Mouse (Mus musculus) gonadal fat pad, adult 2 months (tissue): ENCODE results near the gene Hoxc4. TPM values are rescaled to one million over a fixed set of nuclear protein-coding genes. Genes with fewer than 3 reads are reported as not detected.

Experiments
- DNase-seq: peaks from one replicate; pipeline ENCODE4 v3.0.0-alpha.2; 2012; ENCODE audit warnings: low read depth
- polyA plus RNA-seq: library from polyadenylated mRNA; depleted of rRNA; stranded (reverse); fragments of >200 nt; gene quantifications from 2 replicates; pipeline ENCODE4 v1.2.3, GENCODE M21; 2012; rRNA removed

Hoxc4 gene
- 4.9 and 6.5 TPM in 2 replicates for polyA plus RNA-seq

GRCm38 (mm10) chr15:103018636-103019035 is at the start of gene Hoxc4:
Hoxc4 (plus strand) TSS chr15:103018934.
- no peak for DNase-seq

- DNase-seq, result no peak
Observed at GRCm38 (mm10) chr15:102969296-102969695, 49.4 kb upstream of the Hoxc4 start.

GRCm38 (mm10) chr15:102970740-102971139 is 48.0 kb upstream of the Hoxc4 start:
- DNase-seq, result no peak

- DNase-seq, result no peak
Observed at GRCm38 (mm10) chr15:102972254-102972653, 46.5 kb upstream of the Hoxc4 start.

GRCm38 (mm10) chr15:102972753-102973152 is 46.0 kb upstream of the Hoxc4 start:
- DNase-seq, result no peak

GRCm38 (mm10) chr15:102975034-102975433 is 43.7 kb upstream of the Hoxc4 start:
- no peak for DNase-seq

GRCm38 (mm10) chr15:102975688-102976111 is 43.0 kb upstream of the Hoxc4 start:
- no peak for DNase-seq

GRCm38 (mm10) chr15:102976171-102976570 is 42.6 kb upstream of the Hoxc4 start, which contains the start of gene Hoxc9:
Hoxc9 (plus strand) TSS chr15:102976439.
- DNase-seq, result no peak

GRCm38 (mm10) chr15:102976631-102977422 is 41.9 kb upstream of the Hoxc4 start:
- no peak for DNase-seq

- no peak for DNase-seq
Observed at GRCm38 (mm10) chr15:102977423-102977974, 41.2 kb upstream of the Hoxc4 start.

GRCm38 (mm10) chr15:102978615-102979515 is 39.9 kb upstream of the Hoxc4 start:
- no peak for DNase-seq

- DNase-seq, result no peak
Observed at GRCm38 (mm10) chr15:102979936-102980335, 38.8 kb upstream of the Hoxc4 start.

GRCm38 (mm10) chr15:102980352-102980751 is 38.4 kb upstream of the Hoxc4 start:
- DNase-seq, result no peak

GRCm38 (mm10) chr15:102980912-102981311 is 37.8 kb upstream of the Hoxc4 start:
- no peak for DNase-seq

- DNase-seq, result no peak
Observed at GRCm38 (mm10) chr15:102981379-102982288, 37.1 kb upstream of the Hoxc4 start.

- DNase-seq, result no peak
Observed at GRCm38 (mm10) chr15:102983716-102984115, 35.0 kb upstream of the Hoxc4 start.

GRCm38 (mm10) chr15:102984521-102984920 is 34.2 kb upstream of the Hoxc4 start:
- DNase-seq, result no peak

- DNase-seq, result no peak
Observed at GRCm38 (mm10) chr15:102984925-102985324, 33.8 kb upstream of the Hoxc4 start.

- DNase-seq, result no peak
Observed at GRCm38 (mm10) chr15:102987124-102987833, 31.5 kb upstream of the Hoxc4 start.

- no peak for DNase-seq
Observed at GRCm38 (mm10) chr15:102988078-102988477, 30.7 kb upstream of the Hoxc4 start.
